Mouse (Mus musculus) small intestine, adult 2 months (tissue): Measurements from ENCODE around the gene Itpkb. TPM values are rescaled to one million over a fixed set of nuclear protein-coding genes. Genes with fewer than 3 reads are reported as not detected.

Experiments
- H3K27ac ChIP-seq: fragments of 200-500 bp; 2 replicates; pipeline ENCODE4 v1.5.1; 2012; ENCODE audit warnings: low read depth, low read length, control low read depth, inconsistent platforms; ENCODE audit not compliant: insufficient read depth
- H3K27me3 ChIP-seq: fragments of 200-500 bp; 2 replicates; pipeline ENCODE4 v1.6.1; 2012; ENCODE audit warnings: mild to moderate bottlenecking, moderate library complexity, low read length, inconsistent platforms; ENCODE audit not compliant: control insufficient read depth, insufficient read depth
- H3K36me3 ChIP-seq: fragments of 200-500 bp; 2 replicates; pipeline ENCODE4 v1.6.1; 2012; ENCODE audit warnings: mild to moderate bottlenecking, low read length, control low read depth, inconsistent platforms; ENCODE audit not compliant: control insufficient read depth, insufficient read depth
- H3K4me1 ChIP-seq: fragments of 200-500 bp; 2 replicates; pipeline ENCODE4 v1.6.1; 2012; ENCODE audit warnings: low read length, inconsistent platforms, mixed read lengths; ENCODE audit not compliant: control insufficient read depth, insufficient read depth, insufficient read length
- H3K4me3 ChIP-seq: fragments of 200-500 bp; 2 replicates; pipeline ENCODE4 v1.5.1; 2012; ENCODE audit warnings: low read depth, mild to moderate bottlenecking, control low read depth, inconsistent platforms, low read length, moderate library complexity
- CTCF ChIP-seq: fragments of 200-500 bp; IDR thresholded peaks from 2 replicates; pipeline ENCODE4 v1.5.1; 2012; ENCODE audit warnings: low read depth, mild to moderate bottlenecking, control low read depth, inconsistent platforms, low read length, moderate library complexity, mixed read lengths; ENCODE audit not compliant: insufficient replicate concordance, insufficient read length; ENCODE audit errors: extremely low read depth
- POLR2A ChIP-seq: fragments of 200-500 bp; IDR thresholded peaks from 2 replicates; pipeline ENCODE4 v1.6.1; 2012; ENCODE audit warnings: low read depth, mild to moderate bottlenecking, control low read depth, inconsistent platforms, low read length, moderate library complexity
- WGBS: fragments of 180-500 bp; shearing (Covaris S2); methylation state at CpG from one replicate; pipeline ENCODE4 v1.1.7; 2018; 5-methylcytosine and 5-hydroxymethylcytosine counted together
- polyA plus RNA-seq: library from polyadenylated mRNA; depleted of rRNA; stranded (reverse); fragments of >200 nt; gene quantifications from 2 replicates; pipeline ENCODE4 v1.2.3, GENCODE M21; 2012

Itpkb gene
- polyA plus RNA-seq, 1 experiment, result 6.0 TPM

DNA sequence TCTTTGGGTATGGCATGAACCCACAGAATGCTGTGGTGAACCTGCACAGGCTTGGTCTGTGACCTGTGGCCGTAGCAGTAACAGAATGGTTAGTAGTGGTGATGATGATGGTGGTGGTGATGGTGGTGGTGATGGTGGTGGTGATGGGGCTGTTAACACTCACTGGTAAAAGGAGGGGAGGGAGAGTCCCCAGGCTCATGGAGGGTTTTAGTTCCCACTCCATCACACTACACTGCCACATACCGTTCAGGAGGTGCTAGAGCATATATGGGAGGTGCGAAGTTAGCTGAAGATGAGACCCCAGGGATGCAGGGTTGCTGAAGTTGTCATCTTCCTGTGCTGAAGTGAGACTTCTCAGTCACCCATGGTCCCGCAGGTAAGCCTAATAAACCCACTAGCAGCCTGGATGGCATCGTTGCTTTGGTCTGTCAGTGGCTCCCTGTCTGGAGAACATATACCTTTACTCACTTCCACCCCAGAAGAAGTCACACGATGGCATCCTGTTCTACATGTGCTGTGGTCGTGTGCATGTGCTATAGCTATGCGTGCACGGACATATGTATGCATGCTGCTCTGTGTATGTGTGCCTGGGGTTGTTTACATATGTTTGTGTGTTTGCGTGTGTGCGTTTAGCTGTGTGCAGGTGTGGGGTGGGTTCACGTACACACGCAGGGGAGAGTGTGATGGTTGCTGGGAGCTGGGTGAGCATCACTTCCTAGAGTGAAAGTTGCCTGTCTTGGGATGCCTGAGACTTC lies 24.9 kb downstream of the Itpkb start:
- Histone ChIP-seq H3K4me1 (peaks cover 8% of the 10 kb centered on the region), H3K27ac (peak overlapping the region; percentile 40; the same call in 1 of the 2 replicates), H3K4me3 (no peak overlapping the region), H3K27me3 (no peaks in the 10 kb centered on the region), H3K36me3 (no peaks in the 10 kb centered on the region)
- TF ChIP-seq POLR2A (no peak), CTCF (no peak)
- WGBS, result 84% methylated on average over 13 of the region's 13 CpGs

DNA sequence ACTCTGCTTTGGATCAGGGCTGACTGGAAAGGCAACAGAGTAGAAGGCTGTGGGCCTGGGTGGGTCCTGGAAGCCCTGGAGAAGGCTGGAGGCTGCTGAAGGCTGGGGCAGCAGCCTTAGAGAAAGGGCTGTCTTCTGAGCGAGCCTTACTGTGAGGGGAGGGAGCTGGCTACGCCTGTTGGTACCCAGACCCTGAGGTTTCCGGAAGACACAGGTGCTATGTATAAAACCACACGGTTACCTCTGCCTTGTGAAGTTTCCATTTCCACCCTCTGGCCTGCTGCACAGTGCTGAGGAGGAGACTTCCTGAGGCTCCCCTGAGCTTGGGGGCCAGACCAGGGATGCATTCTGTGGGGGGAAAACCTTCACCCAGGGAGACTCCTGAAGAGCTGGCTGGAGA lies 25.9 kb downstream of the Itpkb start:
- no peaks in the 10 kb centered on the region for H3K36me3 ChIP-seq
- TF ChIP-seq POLR2A, result no peak
- TF ChIP-seq CTCF, result no peak
- H3K27me3 ChIP-seq, result no peaks in the 10 kb centered on the region
- H3K4me1 ChIP-seq, result peaks cover 8% of the 10 kb centered on the region
- 85% methylated on average over 4 of the region's 4 CpGs for WGBS
- H3K4me3 ChIP-seq, result no peak overlapping the region
- peak overlapping the region; percentile 58 for H3K27ac ChIP-seq

GRCm38 (mm10) chr1:180356857-180357256 lies 26.6 kb downstream of the Itpkb start:
- no peaks in the 10 kb centered on the region for H3K27me3 ChIP-seq
- no peak overlapping the region for H3K27ac ChIP-seq
- WGBS, result 77% methylated on average over 6 of the region's 6 CpGs
- H3K36me3 ChIP-seq, result no peaks in the 10 kb centered on the region
- H3K4me3 ChIP-seq, result no peak overlapping the region
- peaks cover 8% of the 10 kb centered on the region for H3K4me1 ChIP-seq
- TF ChIP-seq POLR2A, result no peak
- TF ChIP-seq CTCF, result no peak

- Histone ChIP-seq H3K27me3 (no peaks in the 10 kb centered on the region), H3K4me3 (no peak overlapping the region), H3K27ac (0 out of 2 replicates have a peak overlapping the region, but pooled peaks have one; percentile 12), H3K4me1 (peaks cover 8% of the 10 kb centered on the region), H3K36me3 (no peaks in the 10 kb centered on the region)
- TF ChIP-seq POLR2A (no peak), CTCF (no peak)
- WGBS, result 56% methylated on average over 7 of the region's 7 CpGs
Observed at GRCm38 (mm10) chr1:180357893-180358331, 27.6 kb downstream of the Itpkb start.

GRCm38 (mm10) chr1:180358466-180358865 lies 28.2 kb downstream of the Itpkb start:
- Histone ChIP-seq H3K27ac (no peak overlapping the region), H3K4me3 (no peak overlapping the region), H3K4me1 (peaks cover 11% of the 10 kb centered on the region), H3K36me3 (no peaks in the 10 kb centered on the region), H3K27me3 (no peaks in the 10 kb centered on the region)
- WGBS, result 90% methylated on average over 9 of the region's 9 CpGs
- TF ChIP-seq POLR2A, result no peak
- TF ChIP-seq CTCF, result no peak

DNA sequence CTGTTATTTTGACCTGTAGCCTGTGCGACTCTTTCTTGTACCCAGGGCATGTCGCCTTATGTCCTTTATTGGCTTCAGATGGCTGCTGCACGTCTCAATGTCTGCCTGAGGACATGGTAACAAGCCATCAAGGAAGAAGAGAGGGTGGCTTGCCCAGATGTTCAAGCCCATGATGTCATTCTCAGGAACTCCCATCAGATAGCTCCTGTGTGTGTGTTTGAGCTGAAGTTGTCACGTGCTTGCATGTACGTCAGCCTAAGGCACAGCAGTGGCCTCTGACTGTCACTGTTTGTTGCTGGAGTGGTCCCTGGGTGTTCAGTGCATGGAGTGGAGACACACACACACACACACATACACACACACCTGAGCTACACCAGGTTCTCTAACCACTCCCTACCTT lies 29.0 kb downstream of the Itpkb start:
- 85% methylated on average over 5 of the region's 5 CpGs for WGBS
- no peak overlapping the region for H3K4me3 ChIP-seq
- no peaks in the 10 kb centered on the region for H3K36me3 ChIP-seq
- no peak for TF ChIP-seq POLR2A
- TF ChIP-seq CTCF, result no peak
- peaks cover 16% of the 10 kb centered on the region for H3K4me1 ChIP-seq
- no peaks in the 10 kb centered on the region for H3K27me3 ChIP-seq
- no peak overlapping the region for H3K27ac ChIP-seq

DNA sequence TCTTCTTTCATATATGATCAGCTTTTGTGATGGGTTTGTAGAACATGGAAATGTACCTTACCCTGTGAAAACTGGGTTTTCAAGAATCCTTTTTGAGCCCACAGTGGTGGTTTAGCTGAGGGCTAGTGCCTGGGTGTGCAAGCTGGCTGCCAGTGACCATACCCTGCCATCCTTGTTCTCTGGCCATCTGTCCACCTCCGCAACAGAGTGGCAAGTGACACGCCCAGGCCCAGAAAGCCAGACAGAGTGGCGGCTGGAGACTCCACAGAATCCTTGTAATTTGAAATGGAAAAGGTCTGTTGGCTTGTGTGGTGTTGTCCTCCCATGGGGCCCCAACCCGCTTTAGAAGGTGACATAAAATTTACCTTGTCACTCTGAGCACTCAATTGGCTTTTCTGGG lies 31.9 kb downstream of the Itpkb start:
- TF ChIP-seq POLR2A, result no peak
- no peak for TF ChIP-seq CTCF
- no peak overlapping the region for H3K27ac ChIP-seq
- no peak overlapping the region for H3K4me3 ChIP-seq
- 93% methylated on average over 4 of the region's 4 CpGs for WGBS
- no peaks in the 10 kb centered on the region for H3K27me3 ChIP-seq
- peaks cover 24% of the 10 kb centered on the region for H3K4me1 ChIP-seq
- no peaks in the 10 kb centered on the region for H3K36me3 ChIP-seq

- 80% methylated on average over 5 of the region's 5 CpGs for WGBS
- TF ChIP-seq CTCF (no peak), POLR2A (no peak)
- Histone ChIP-seq H3K27me3 (no peaks in the 10 kb centered on the region), H3K36me3 (no peaks in the 10 kb centered on the region), H3K4me3 (no peak overlapping the region), H3K4me1 (peaks cover 23% of the 10 kb centered on the region), H3K27ac (no peak overlapping the region)
Observed at GRCm38 (mm10) chr1:180362844-180363243, 32.6 kb downstream of the Itpkb start.
